Mouse (Mus musculus) right cerebral cortex, postnatal 25 days (tissue): Measurements from ENCODE around the gene Shkbp1.
A peak's percentile ranks its signal among the peaks of the same experiment; 100 is the strongest.

Source experiments
- DNase-seq: peaks from one replicate; pipeline ENCODE4 v3.0.0; 2022

Gene Shkbp1

GRCm38 (mm10) chr7:27355745-27356240 is at the start of gene Shkbp1:
Gene Shkbp1, minus strand, starts transcription at chr7:27356019.
- DNase-seq: peak; percentile 79

- DNase-seq: no peak
These were observed 48.6 kb upstream of the Shkbp1 start for GRCm38 (mm10) chr7:27404203-27404942.

DNA sequence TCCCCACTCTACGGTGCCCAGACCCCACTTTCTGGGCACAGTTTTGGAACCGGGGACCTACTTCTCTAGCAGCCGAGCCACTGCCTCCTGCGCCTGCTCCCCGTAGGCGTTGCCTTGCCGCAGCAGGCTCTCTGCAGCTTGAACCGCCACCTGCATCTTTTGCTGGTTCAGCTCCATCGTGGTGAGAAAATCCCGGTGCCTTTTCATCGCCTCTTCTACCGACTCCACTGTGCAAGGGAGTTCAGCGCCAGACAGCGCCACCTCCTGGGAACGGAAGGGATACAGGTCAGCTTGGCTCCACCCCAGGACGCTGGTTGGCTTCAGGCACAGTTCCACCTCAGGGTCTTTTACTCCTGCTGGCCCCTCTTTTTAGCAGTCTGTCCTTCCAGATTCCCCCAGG is 46.9 kb upstream of the Shkbp1 start:
- peak; percentile 65 for DNase-seq

GRCm38 (mm10) chr7:27400545-27400944 is 44.7 kb upstream of the Shkbp1 start:
- no peak for DNase-seq

- DNase-seq: peak; percentile 59
These were observed 41.5 kb upstream of the Shkbp1 start for GRCm38 (mm10) chr7:27397048-27397949.

GRCm38 (mm10) chr7:27396184-27397047 is 40.6 kb upstream of the Shkbp1 start:
- peak; percentile 61 for DNase-seq

- peak; percentile 48 for DNase-seq
These were observed 39.8 kb upstream of the Shkbp1 start for GRCm38 (mm10) chr7:27395521-27396183.

GRCm38 (mm10) chr7:27391416-27391815 is 35.6 kb upstream of the Shkbp1 start:
- no peak for DNase-seq

DNA sequence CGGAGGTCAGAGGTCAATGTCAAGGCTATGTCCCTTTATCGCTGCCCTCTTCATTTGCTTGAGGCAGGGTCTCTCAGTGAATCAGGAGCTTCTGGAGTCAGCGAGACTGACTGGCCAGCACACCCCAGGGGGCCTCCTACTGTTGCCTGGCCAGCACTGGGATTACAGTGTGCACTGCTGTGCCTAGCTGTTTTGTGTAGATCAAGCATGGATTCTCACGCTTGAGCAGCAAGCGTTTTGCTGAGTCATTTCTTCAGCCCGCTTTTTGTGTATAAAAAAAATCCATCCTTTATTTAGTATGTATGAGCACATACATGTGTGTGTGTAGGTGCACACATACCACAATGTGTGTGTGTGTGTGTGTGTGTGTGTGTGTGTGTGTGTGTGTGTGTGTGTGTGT is 33.4 kb upstream of the Shkbp1 start:
- DNase-seq: no peak

DNA sequence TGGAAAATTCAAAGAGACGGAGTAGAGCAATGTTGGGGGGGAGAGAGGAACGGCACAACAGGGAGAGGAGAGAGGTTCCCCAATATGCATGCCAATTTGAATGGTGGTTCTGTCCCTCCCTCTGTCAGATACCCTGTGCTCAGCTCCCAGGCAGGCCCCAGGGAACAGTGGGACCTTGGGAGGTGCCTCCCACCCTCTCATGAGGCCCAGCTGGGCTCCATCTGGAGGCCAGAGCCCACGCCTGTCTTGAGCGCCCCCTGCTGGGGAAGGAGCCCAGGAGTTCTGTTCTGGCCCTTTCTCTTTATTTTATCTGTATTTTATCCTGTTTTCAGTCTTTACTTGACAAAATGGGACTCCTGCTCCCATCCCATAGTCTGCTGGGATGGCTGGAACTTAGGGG is 28.9 kb upstream of the Shkbp1 start:
- no peak for DNase-seq

- DNase-seq: no peak
These were observed 28.3 kb upstream of the Shkbp1 start for GRCm38 (mm10) chr7:27384134-27384533.

- DNase-seq: no peak
These were observed 27.4 kb upstream of the Shkbp1 start for GRCm38 (mm10) chr7:27383233-27383632.

GRCm38 (mm10) chr7:27381560-27381959 is 25.7 kb upstream of the Shkbp1 start:
- DNase-seq: no peak

GRCm38 (mm10) chr7:27381009-27381408 is 25.2 kb upstream of the Shkbp1 start:
- DNase-seq: no peak

GRCm38 (mm10) chr7:27379836-27380235 is 24.0 kb upstream of the Shkbp1 start:
- no peak for DNase-seq

DNA sequence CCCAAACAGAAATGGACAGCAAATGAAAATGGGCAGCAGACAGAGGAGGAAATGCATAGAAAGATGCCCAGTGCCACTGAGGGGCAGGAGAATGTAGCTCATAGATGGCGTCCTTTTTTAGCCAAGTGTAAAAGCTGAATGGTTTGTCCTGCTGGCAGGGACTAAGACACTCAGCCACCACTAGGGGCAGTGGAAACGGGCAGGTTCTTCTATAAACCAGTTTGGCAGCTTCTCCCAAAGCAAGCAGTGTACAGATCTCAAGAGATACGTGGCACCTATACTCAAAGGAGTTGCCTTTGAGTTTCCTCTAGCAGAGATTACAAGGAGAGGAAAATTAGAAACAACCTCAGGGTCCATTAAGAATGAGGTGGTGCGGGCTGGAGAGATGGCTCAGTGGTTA is 22.6 kb upstream of the Shkbp1 start:
- DNase-seq: no peak

DNA sequence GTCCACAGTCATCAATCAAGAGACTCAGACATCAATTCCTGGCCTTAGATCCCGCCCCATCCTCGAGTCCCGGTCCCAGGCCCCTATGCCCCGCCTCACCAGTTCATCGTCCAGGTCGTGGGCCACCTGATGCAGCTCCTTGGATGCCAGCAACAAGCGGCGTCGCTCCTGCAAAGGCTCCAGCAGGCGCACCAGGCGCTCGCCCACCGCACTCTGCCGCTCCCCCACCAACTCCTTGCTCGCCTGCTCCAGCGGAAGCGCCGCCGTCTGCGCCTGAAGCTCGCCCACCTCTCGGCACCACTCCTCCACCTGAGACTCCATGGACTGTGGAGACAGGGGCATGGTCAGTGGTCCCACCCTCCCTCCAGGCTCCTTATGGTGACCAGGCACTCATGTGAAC is 19.5 kb upstream of the Shkbp1 start:
- peak; percentile 76 for DNase-seq

GRCm38 (mm10) chr7:27371715-27372462 is 16.1 kb upstream of the Shkbp1 start:
- no peak for DNase-seq

DNA sequence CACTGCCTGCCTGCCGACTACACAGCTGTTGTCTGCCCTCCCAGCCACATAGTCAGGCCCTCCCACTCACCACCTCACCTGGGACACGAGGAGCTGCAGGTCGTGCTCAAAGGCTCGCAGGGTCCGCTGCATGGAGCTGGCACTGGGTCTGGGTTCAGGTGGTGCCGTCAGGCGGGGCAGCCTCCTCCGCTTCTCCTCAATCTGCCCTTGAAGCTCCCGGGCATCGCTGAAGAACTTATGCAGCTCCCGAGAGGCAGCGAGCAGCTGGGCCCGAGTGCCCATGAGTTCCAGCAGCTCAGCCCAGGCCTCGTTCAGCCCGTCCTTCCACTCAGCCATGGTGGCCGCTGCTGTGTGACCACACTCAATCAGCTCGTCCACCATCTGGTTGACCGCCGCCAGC is 13.3 kb upstream of the Shkbp1 start:
- no peak for DNase-seq

DNA sequence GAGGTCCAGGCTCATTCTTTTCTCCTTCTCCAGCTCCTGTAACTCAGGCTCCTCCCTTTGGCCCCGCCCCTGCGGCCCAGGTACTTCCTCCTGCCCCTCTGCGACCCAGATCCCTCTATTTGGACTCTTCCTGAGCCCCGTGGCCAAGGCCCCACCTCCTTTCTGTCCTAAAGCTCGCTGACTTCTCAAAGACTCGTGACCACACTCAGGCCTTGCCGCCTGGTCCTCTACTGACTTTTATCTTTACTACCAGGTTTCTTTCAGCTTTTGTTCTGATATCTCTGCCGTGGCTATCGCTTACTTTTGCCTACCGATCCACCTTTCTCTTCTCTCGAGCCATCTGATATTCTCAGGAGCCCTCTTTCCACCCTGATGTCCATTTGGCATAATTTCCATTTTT is 12.2 kb upstream of the Shkbp1 start:
- DNase-seq: no peak

DNA sequence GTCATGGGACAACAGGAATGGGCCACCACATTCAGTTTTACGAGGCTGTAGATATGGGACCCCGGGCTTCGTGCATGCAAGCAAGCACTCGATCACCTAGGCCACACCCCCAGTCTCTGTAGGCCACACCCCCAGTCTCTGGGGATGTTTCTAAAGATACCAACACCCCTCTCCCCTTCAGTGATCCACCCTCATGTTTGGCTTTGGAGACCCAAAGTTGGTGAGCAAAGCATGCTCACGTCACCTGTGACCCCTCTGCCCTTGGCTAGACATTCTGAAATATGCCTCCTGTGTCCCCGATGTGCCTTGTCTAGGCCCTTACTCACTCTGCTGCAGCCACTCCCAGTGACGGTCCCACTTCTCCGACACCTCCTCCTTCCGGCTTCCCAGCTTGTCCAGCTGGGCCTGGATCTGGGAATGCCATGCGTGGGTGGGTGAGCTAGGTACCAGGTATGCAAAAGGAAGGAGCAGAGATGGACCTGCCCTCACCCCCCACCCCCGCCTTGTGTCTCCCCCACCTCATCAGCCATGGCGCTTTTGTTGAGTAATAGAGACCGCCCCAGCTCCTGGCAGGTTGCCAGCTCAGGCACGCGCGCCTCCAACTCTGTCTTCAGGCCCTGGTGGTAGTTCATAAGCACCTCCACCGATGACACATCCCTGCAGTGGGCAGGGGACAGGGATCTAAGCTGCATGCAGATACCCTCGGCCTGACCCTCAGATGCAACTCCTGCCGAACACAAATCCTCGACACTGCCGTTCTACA is 10.4 kb upstream of the Shkbp1 start:
- DNase-seq: peak; percentile 54
